Mouse (Mus musculus) liver, adult 2 months (tissue): ENCODE results near the gene Casp8.

Source experiments
- CTCF ChIP-seq: fragments of 200-500 bp; IDR thresholded peaks from 2 replicates; pipeline ENCODE4 v1.5.1; 2011; ENCODE audit warnings: low read depth, low read length, control low read depth
- POLR2A ChIP-seq: fragments of 200-500 bp; IDR thresholded peaks from 2 replicates; pipeline ENCODE4 v1.6.1; 2011; ENCODE audit warnings: low read length, control low read depth; ENCODE audit not compliant: insufficient read depth; ENCODE audit errors: extremely low read depth

GRCm38 (mm10) chr1:58796059-58796363 is 837 bp downstream of the Casp8 start:
- TF ChIP-seq CTCF: no peak
- TF ChIP-seq POLR2A: no peak
